Comparison of ENCODE assay signal across 8 mouse cellular contexts in genomic region chr8:119779013-119779737, GRCm38 (mm10). TPM values are rescaled to one million over a fixed set of nuclear protein-coding genes. Genes with fewer than 3 reads are reported as not detected.
DNase-seq lines count a peak whose midpoint lies in the region; ATAC-seq and TF ChIP-seq lines count a peak whose summit lies in the region.

No protein-coding gene starts in this region.

- H3K27ac ChIP-seq in heart, embryonic 12.5 days (ENCODE audit: poor library complexity, severe bottlenecking) = peak overlapping the region; percentile 54; the same call in 1 of the 2 replicates
- no peak overlapping the region for H3K27ac ChIP-seq in kidney, embryonic 16.5 days (ENCODE audit: low read length)
- no peak overlapping the region for H3K27ac ChIP-seq in liver, embryonic 11.5 days (ENCODE audit: low read depth, low read length)
- peak overlapping the region; percentile 72; the same call in 1 of the 2 replicates for H3K27ac ChIP-seq in stomach, embryonic 15.5 days

- ATAC-seq in CD4-positive, CD25-positive, alpha-beta regulatory T cell, adult 4 months = peak; percentile 25
- peak; percentile 59 for ATAC-seq in erythroid progenitor cell, adult 5-6 weeks (replicated peaks; ENCODE audit: low FRiP score, poor library complexity, severe bottlenecking)
- 0 out of 2 replicates have a peak, but pooled peaks have one; percentile 12 for ATAC-seq in heart, embryonic 12.5 days (ENCODE audit: insufficient number of reproducible peaks, low FRiP score)
- ATAC-seq in kidney, embryonic 16.5 days (ENCODE audit: low FRiP score, low TSS enrichment) = 0 out of 2 replicates have a peak, but pooled peaks have one; percentile 29
- ATAC-seq in liver, embryonic 11.5 days (replicated peaks; ENCODE audit: low FRiP score) = 0 out of 2 replicates have a peak, but pooled peaks have one; percentile 3
- peak; percentile 1; the same call in 1 of the 2 replicates for ATAC-seq in stomach, embryonic 15.5 days (ENCODE audit: insufficient read depth, low FRiP score, low read depth)

- no peak for TF ChIP-seq POLR2A in brain, embryonic 14.5 days (IDR thresholded peaks at IDR 0.05; ENCODE audit: borderline replicate concordance, extremely low read depth, insufficient read depth, insufficient read length, poor library complexity, severe bottlenecking)

- 22% methylated on average over 14 of the region's 14 CpGs for WGBS in heart, embryonic 12.5 days
- WGBS in kidney, embryonic 16.5 days = 24% methylated on average over 14 of the region's 14 CpGs
- 23% methylated on average over 14 of the region's 14 CpGs for WGBS in liver, embryonic 11.5 days
- 24% methylated on average over 14 of the region's 14 CpGs for WGBS in stomach, embryonic 15.5 days

- peak overlapping the region; percentile 87 for H3K4me2 ChIP-seq in heart, embryonic 12.5 days
- H3K4me2 ChIP-seq in kidney, embryonic 16.5 days (replicated peaks; ENCODE audit: low read depth, low read length) = peak overlapping the region; percentile 89; the same call in 1 of the 2 replicates
- H3K4me2 ChIP-seq in liver, embryonic 11.5 days = peak overlapping the region; percentile 97
- peak overlapping the region; percentile 84 for H3K4me2 ChIP-seq in stomach, embryonic 15.5 days

- peaks cover 26% of the 10 kb centered on the region for H3K4me1 ChIP-seq in heart, embryonic 12.5 days (replicated peaks)
- H3K4me1 ChIP-seq in kidney, embryonic 16.5 days (ENCODE audit: insufficient read depth, low read length) = peaks cover 23% of the 10 kb centered on the region
- peaks cover 13% of the 10 kb centered on the region; the same call in 1 of the 2 replicates for H3K4me1 ChIP-seq in liver, embryonic 11.5 days (replicated peaks; ENCODE audit: control insufficient read depth, insufficient read depth, low read length)
- peaks cover 24% of the 10 kb centered on the region for H3K4me1 ChIP-seq in stomach, embryonic 15.5 days

- H3K9ac ChIP-seq in heart, embryonic 12.5 days = no peak overlapping the region; the same call in 1 of the 2 replicates
- H3K9ac ChIP-seq in kidney, embryonic 16.5 days (replicated peaks; ENCODE audit: low read length) = no peak overlapping the region
- no peak overlapping the region for H3K9ac ChIP-seq in liver, embryonic 11.5 days (ENCODE audit: low read depth, low read length)
- H3K9ac ChIP-seq in stomach, embryonic 15.5 days = no peak overlapping the region

- peak; percentile 91 for DNase-seq in brain, embryonic 14.5 days (ENCODE audit: low read depth)
- DNase-seq in liver, embryonic 11.5 days (ENCODE audit: low spot score) = peak; percentile 76
- DNase-seq in naive thymus-derived CD4-positive, alpha-beta T cell, adult 2 months (ENCODE audit: low read depth) = peak; percentile 93

- TF ChIP-seq CTCF in brain, embryonic 14.5 days (IDR thresholded peaks at IDR 0.05; ENCODE audit: borderline replicate concordance, extremely low read depth, insufficient read depth, insufficient read length) = peak; percentile 94

- no peaks in the 10 kb centered on the region for H3K9me3 ChIP-seq in heart, embryonic 12.5 days (replicated peaks)
- no peaks in the 10 kb centered on the region for H3K9me3 ChIP-seq in kidney, embryonic 16.5 days (ENCODE audit: low read length)
- no peaks in the 10 kb centered on the region for H3K9me3 ChIP-seq in liver, embryonic 11.5 days (ENCODE audit: control insufficient read depth, low read length)
- no peaks in the 10 kb centered on the region for H3K9me3 ChIP-seq in stomach, embryonic 15.5 days

- no peaks in the 10 kb centered on the region for H3K36me3 ChIP-seq in heart, embryonic 12.5 days
- no peaks in the 10 kb centered on the region for H3K36me3 ChIP-seq in kidney, embryonic 16.5 days (ENCODE audit: insufficient read depth, low read length)
- no peaks in the 10 kb centered on the region for H3K36me3 ChIP-seq in liver, embryonic 11.5 days (ENCODE audit: control insufficient read depth, insufficient read depth, low read length)
- H3K36me3 ChIP-seq in stomach, embryonic 15.5 days = no peaks in the 10 kb centered on the region

- H3K27me3 ChIP-seq in heart, embryonic 12.5 days (replicated peaks) = peaks cover 3% of the 10 kb centered on the region; the same call in 1 of the 2 replicates
- no peaks in the 10 kb centered on the region for H3K27me3 ChIP-seq in kidney, embryonic 16.5 days (ENCODE audit: insufficient read depth, low read length)
- H3K27me3 ChIP-seq in liver, embryonic 11.5 days (replicated peaks; ENCODE audit: control insufficient read depth, insufficient read depth, low read length) = no peaks in the 10 kb centered on the region
- no peaks in the 10 kb centered on the region for H3K27me3 ChIP-seq in stomach, embryonic 15.5 days (replicated peaks)

- H3K4me3 ChIP-seq in heart, embryonic 12.5 days = peak overlapping the region; percentile 63; the same call in 1 of the 2 replicates
- no peak overlapping the region for H3K4me3 ChIP-seq in kidney, embryonic 16.5 days (ENCODE audit: low read length)
- peak overlapping the region; percentile 74; the same call in 1 of the 2 replicates for H3K4me3 ChIP-seq in liver, embryonic 11.5 days (ENCODE audit: low read depth, low read length)
- H3K4me3 ChIP-seq in stomach, embryonic 15.5 days (replicated peaks) = no peak overlapping the region

RNA-seq across cellular contexts. Expression of gene Tldc1, which starts 1.0 kb away (rescaled TPM):
- 10 to 100 TPM in 1 of 2 experiments, 1 to 10 TPM in 1; 6.5 to 14.3 TPM for polyA plus RNA-seq in CD4-positive, CD25-positive, alpha-beta regulatory T cell, adult 4 months (2017; shearing (Covaris generic))
- 13.5 and 16.1 TPM in 2 replicates for polyA plus RNA-seq in brain, embryonic 14.5 days (2012; rRNA removed)
- total RNA-seq in erythroid progenitor cell, adult 5-6 weeks (2015; ENCODE audit: low replicate concordance) = 4.2 TPM in 1 of 2 replicates, not detected in the other
- 0.51 TPM in 1 of 2 replicates, not detected in the other for total RNA-seq in erythroid progenitor cell, adult 5-6 weeks (2017; ENCODE audit: low replicate concordance)
- polyA plus RNA-seq in heart, embryonic 12.5 days (2016; fragmentation: Nextera tagmentation; extraction: Ambion mirVana) = 14.6 and 14.8 TPM in 2 replicates
- 16.5 and 19.7 TPM in 2 replicates for polyA plus RNA-seq in kidney, embryonic 16.5 days (2015; fragmentation: Nextera tagmentation; extraction: Ambion mirVana)
- 9.5 and 10.3 TPM in 2 replicates for polyA plus RNA-seq in liver, embryonic 11.5 days (2014; fragmentation: Nextera tagmentation; extraction: Ambion mirVana)
- polyA plus RNA-seq in stomach, embryonic 15.5 days (2015; fragmentation: Nextera tagmentation; extraction: Ambion mirVana) = 12.9 and 13.8 TPM in 2 replicates

Comparison
In these comparisons a context has a peak if more than half of its experiments do, and no peak if none do; other contexts are left out.
1. ATAC-seq: peak in every context shown above with its lines; median percentile 59 in erythroid progenitor cell, adult 5-6 weeks; 29 in kidney, embryonic 16.5 days; 25 in CD4-positive, CD25-positive, alpha-beta regulatory T cell, adult 4 months; 12 in heart, embryonic 12.5 days; 3 in liver, embryonic 11.5 days; 1 in stomach, embryonic 15.5 days.
2. H3K27ac ChIP-seq: peak in heart, embryonic 12.5 days (single experiment) and stomach, embryonic 15.5 days (single experiment); none in kidney, embryonic 16.5 days (single experiment) and liver, embryonic 11.5 days (single experiment).
3. H3K4me3 ChIP-seq: peak in heart, embryonic 12.5 days (single experiment) and liver, embryonic 11.5 days (single experiment); none in kidney, embryonic 16.5 days (single experiment) and stomach, embryonic 15.5 days (single experiment).
4. Peak in every context shown above with its lines, with median percentiles within 50 percentile points of each other: DNase-seq and H3K4me2 ChIP-seq.